Mouse (Mus musculus) cortical plate, adult 2 months (tissue): ENCODE results near the gene S1pr2.

ENCODE experiments used
- CTCF ChIP-seq: fragments of 200-500 bp; IDR thresholded peaks from 2 replicates; pipeline ENCODE4 v1.5.1; 2011; ENCODE audit warnings: mild to moderate bottlenecking, control low read depth, low read length; ENCODE audit not compliant: insufficient read depth; ENCODE audit errors: extremely low read depth
- POLR2A ChIP-seq: fragments of 200-500 bp; IDR thresholded peaks from 2 replicates; pipeline ENCODE4 v1.6.1; 2011; ENCODE audit warnings: mild to moderate bottlenecking, low read length, control low read depth; ENCODE audit not compliant: insufficient read depth; ENCODE audit errors: extremely low read depth

DNA sequence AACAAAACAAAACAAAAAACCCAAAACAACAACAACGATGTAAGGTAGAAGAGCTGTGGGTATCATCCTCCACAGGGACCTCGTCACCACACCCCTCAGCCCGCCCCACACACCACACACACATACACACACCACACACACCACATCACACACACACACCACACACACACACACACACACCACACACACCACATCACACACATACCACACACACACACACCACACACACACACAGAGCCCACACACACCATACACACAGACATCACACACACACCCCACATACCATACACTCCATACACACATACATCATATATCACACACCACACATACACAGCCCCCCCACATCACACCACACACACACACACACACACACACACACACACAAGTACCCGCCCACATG, 15.0 kb upstream of the S1pr2 start:
- TF ChIP-seq CTCF: no peak
- TF ChIP-seq POLR2A: no peak
